Mouse (Mus musculus) A20 (cell line): ENCODE data around the gene Dennd4b.
"Not testable (repeated sequence)": the region's sequence is repeated elsewhere in the genome, so short reads cannot be mapped to it uniquely, and the experiment has no call there.

ENCODE experiments used
- DNase-seq: peaks from one replicate; pipeline ENCODE4 v3.0.0-alpha.2; 2011; ENCODE audit warnings: low read depth, low spot score

The Dennd4b gene

GRCm38 (mm10) chr3:90279216-90279615 lies 14.2 kb downstream of the Dennd4b start:
- DNase-seq, result no peak

- DNase-seq, result no peak
Observed at GRCm38 (mm10) chr3:90279743-90280142, 14.8 kb downstream of the Dennd4b start.

- DNase-seq, result no peak
Observed at GRCm38 (mm10) chr3:90280708-90281107, 15.7 kb downstream of the Dennd4b start.

GRCm38 (mm10) chr3:90284150-90284549 lies 19.2 kb downstream of the Dennd4b start:
- no peak for DNase-seq

- not testable (repeated sequence) for DNase-seq
Observed at GRCm38 (mm10) chr3:90289403-90289802, 24.4 kb downstream of the Dennd4b start.

- DNase-seq, result no peak
Observed at GRCm38 (mm10) chr3:90290602-90291001, 25.6 kb downstream of the Dennd4b start.

GRCm38 (mm10) chr3:90291982-90292344 lies 27.0 kb downstream of the Dennd4b start:
- no peak for DNase-seq

GRCm38 (mm10) chr3:90292345-90293275 lies 27.6 kb downstream of the Dennd4b start, which contains the start of gene Gatad2b:
Gene Gatad2b, plus strand, starts transcription at chr3:90293178.
- DNase-seq, result peak; percentile 99

- DNase-seq, result peak; percentile 84
Observed at GRCm38 (mm10) chr3:90293352-90294063, 28.5 kb downstream of the Dennd4b start.

GRCm38 (mm10) chr3:90294064-90294440 lies 29.1 kb downstream of the Dennd4b start:
- DNase-seq, result peak; percentile 48

GRCm38 (mm10) chr3:90294651-90295050 lies 29.7 kb downstream of the Dennd4b start:
- DNase-seq, result no peak

GRCm38 (mm10) chr3:90305801-90306200 lies 40.8 kb downstream of the Dennd4b start:
- DNase-seq, result no peak

- DNase-seq, result no peak
Observed at GRCm38 (mm10) chr3:90309589-90309988, 44.6 kb downstream of the Dennd4b start.

GRCm38 (mm10) chr3:90313367-90313766 lies 48.4 kb downstream of the Dennd4b start:
- peak; percentile 57 for DNase-seq

- DNase-seq, result no peak
Observed at GRCm38 (mm10) chr3:90314241-90314640, 49.3 kb downstream of the Dennd4b start.

- DNase-seq, result no peak
Observed at GRCm38 (mm10) chr3:90322289-90322688, 57.3 kb downstream of the Dennd4b start.

- DNase-seq, result no peak
Observed at GRCm38 (mm10) chr3:90323119-90323518, 58.1 kb downstream of the Dennd4b start.
